Mouse (Mus musculus): ENCODE data around the gene Pitpnm1. TPM values are rescaled to one million over a fixed set of nuclear protein-coding genes. Genes with fewer than 3 reads are reported as not detected.
"Not testable (repeated sequence)": the region's sequence is repeated elsewhere in the genome, so short reads cannot be mapped to it uniquely, and the experiment has no call there.

The Pitpnm1 gene
- polyA plus RNA-seq, 1 experiment from 2014 or later: 80.9 TPM

DNA sequence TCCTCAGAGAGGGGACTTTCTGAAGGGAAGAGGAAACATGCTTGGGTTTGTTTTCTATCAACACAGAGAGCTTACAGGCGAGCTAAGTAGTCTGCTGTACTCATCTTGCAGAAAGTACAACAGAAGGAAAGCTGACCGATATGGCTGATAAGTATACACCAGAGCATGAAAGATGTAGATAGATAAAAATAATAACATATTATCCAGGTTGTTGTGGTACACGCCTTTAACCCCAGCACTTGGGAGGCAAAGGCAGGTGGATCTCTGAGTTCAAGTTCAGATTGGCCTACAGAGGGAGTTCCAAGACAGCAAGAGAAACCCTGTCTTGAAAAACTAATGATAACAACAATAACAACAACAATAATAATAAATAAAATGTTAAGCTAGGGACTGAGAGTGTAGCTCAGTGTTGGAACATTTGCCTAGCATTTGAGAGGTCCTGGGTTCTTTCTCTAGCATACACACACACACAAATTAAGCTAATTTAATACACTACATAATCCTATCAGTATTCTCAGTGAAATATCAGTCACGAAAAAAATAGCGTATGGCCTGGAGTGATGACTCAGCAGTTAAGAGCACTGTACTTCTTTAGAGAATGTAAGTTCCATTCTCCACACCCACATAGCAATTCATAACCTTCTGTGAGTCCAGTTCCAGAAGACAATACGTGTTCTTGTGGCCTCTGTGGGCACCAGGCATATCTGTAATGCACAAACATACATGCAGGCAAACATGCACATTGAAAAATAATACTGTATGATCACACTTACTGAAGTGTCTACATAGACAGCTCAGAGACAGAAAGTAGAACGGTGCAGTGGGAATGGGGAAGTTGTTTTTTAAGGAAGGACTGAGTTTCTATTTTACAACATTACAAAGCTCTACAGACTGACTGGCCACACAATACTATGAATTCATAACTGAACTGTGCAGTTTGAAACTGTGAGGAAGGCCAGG, 22.9 kb downstream of the Pitpnm1 start:
- H3K9ac ChIP-seq (replicated peaks): no peak overlapping the region
- no peak overlapping the region for H3K4me3 ChIP-seq (replicated peaks)
- no peak for ATAC-seq (ENCODE audit: low FRiP score)
- H3K36me3 ChIP-seq: peaks cover 10% of the 10 kb centered on the region
- no peaks in the 10 kb centered on the region for H3K9me3 ChIP-seq (replicated peaks)
- WGBS: 87% methylated on average over 7 of the region's 7 CpGs
- H3K27ac ChIP-seq (replicated peaks): no peak overlapping the region
- no peaks in the 10 kb centered on the region for H3K27me3 ChIP-seq (replicated peaks)
- no peak overlapping the region for H3K4me2 ChIP-seq
- peaks cover 39% of the 10 kb centered on the region for H3K4me1 ChIP-seq

DNA sequence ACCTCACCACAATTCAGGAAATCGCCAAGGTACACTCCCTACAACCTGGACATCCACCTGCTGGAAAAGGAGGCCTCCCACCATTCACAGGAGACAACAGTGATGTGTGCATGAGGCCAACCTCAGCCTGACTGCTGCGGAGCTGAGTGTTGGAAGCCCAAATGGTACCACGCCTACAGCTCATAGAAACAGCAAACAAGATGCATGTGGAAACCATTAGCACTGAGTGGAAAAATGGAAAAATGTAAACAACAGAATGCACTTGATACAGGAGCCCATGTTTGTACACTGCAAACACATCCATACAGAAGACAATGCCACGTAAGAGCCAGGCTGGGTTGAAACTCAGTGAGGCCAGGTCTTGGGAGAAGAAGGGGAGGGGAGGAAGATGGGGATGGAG, 24.6 kb downstream of the Pitpnm1 start:
- Histone ChIP-seq H3K27ac (replicated peaks) (no peak overlapping the region), H3K36me3 (peaks cover 12% of the 10 kb centered on the region), H3K4me3 (replicated peaks) (no peak overlapping the region), H3K27me3 (replicated peaks) (no peaks in the 10 kb centered on the region), H3K4me1 (peaks cover 42% of the 10 kb centered on the region), H3K9ac (replicated peaks) (no peak overlapping the region), H3K4me2 (peak overlapping the region; percentile 70; the same call in 1 of the 2 replicates), H3K9me3 (replicated peaks) (no peaks in the 10 kb centered on the region)
- WGBS: 83% methylated on average over 4 of the region's 4 CpGs
- ATAC-seq (ENCODE audit: low FRiP score): no peak

DNA sequence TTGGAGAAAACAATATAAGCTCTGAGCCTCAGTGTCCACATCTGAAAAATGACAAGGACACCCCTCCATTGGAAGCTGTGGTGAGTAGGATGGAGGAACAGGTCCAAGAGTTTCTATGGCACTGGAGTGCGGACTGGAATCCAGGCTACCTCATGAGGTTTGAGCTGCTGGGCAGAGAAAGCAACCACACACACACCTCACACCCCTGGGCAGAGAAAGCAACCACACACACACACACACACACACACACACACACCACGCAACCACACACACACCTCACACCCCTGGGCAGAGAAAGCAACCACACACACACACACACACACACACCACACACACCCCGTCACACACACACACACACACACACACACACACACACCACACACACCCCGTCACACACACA, 25.5 kb downstream of the Pitpnm1 start:
- Histone ChIP-seq H3K9ac (replicated peaks) (peak overlapping the region; percentile 85), H3K27ac (replicated peaks) (peak overlapping the region; percentile 69), H3K4me2 (peak overlapping the region; percentile 70), H3K36me3 (peaks cover 20% of the 10 kb centered on the region), H3K4me1 (peaks cover 37% of the 10 kb centered on the region), H3K4me3 (replicated peaks) (peak overlapping the region; percentile 87)
- ATAC-seq (ENCODE audit: low FRiP score): peak; percentile 34
- not testable (repeated sequence) for H3K27me3 ChIP-seq (replicated peaks); H3K9me3 ChIP-seq (replicated peaks)
- 6% methylated on average over 4 of the region's 4 CpGs for WGBS

DNA sequence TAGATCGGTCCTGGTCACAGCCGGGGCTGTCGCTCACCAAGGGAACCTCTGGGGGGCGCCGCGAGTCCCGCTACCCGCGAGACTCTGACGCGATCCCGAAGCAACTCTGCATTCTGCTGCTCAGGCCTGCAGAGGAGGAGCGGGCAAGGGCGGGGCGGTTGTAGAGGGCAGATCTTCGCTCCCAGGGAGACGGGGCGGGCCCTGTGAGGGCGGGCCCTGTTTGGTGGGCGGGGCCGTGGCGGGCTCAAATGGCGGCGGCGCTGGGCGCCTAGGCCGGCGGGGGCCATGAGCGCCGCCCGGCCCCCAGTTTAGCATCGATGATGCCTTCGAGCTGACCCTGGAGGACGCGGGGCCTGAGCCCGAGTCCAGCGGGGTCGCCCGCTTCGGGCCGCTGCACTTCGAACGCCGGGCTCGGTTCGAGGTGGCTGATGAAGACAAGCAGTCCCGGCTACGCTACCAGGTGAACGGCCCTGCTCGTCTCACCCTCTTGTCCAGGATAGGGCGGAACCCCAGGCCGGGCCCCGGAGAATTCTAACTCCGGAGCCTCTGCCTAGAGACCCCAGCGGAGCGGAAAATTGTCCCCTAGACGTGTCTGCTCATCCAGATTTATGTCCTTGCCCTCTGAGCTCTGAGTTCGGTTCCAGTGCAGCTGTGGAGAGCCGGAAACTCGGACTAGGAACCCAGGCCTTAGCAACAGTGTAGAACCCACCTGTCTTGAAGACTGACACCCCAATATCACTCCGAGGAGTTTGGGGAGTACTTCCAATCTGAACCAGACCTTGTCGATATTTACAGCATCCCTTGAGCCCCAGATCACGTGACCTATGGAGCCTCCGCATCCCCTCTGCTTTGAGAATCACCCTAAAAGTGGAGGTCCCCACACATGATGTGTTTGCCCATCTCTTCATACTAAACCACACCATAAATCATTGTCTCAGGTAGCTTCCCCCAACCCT, 26.2 kb downstream of the Pitpnm1 start, which contains the start of gene Aip:
Gene Aip, minus strand, starts transcription at position 118 of the 956 bp plus-strand sequence.
- Histone ChIP-seq H3K36me3 (peaks cover 20% of the 10 kb centered on the region), H3K4me3 (replicated peaks) (peak within 1 kb of the TSS; percentile 87), H3K4me1 (peaks cover 31% of the 10 kb centered on the region), H3K9ac (replicated peaks) (peak within 1 kb of the TSS; percentile 85), H3K27ac (replicated peaks) (peak within 1 kb of the TSS; percentile 80), H3K4me2 (peak within 1 kb of the TSS; percentile 70), H3K9me3 (replicated peaks) (no peaks in the 10 kb centered on the region), H3K27me3 (replicated peaks) (no peaks in the 10 kb centered on the region)
- WGBS: under 1% methylated on average over 63 of the region's 64 CpGs
- peak; percentile 91 for ATAC-seq (ENCODE audit: low FRiP score)

- H3K9me3 ChIP-seq (replicated peaks): no peaks in the 10 kb centered on the region
- H3K36me3 ChIP-seq: peaks cover 28% of the 10 kb centered on the region
- ATAC-seq (ENCODE audit: low FRiP score): no peak
- H3K4me3 ChIP-seq (replicated peaks): peak overlapping the region; percentile 87
- H3K4me1 ChIP-seq: peaks cover 27% of the 10 kb centered on the region
- peak overlapping the region; percentile 80 for H3K27ac ChIP-seq (replicated peaks)
- WGBS: 66% methylated on average over 7 of the region's 7 CpGs
- H3K4me2 ChIP-seq: peak overlapping the region; percentile 70
- peak overlapping the region; percentile 85 for H3K9ac ChIP-seq (replicated peaks)
- H3K27me3 ChIP-seq (replicated peaks): no peaks in the 10 kb centered on the region
Measured at GRCm38 (mm10) chr19:4126759-4127495, 27.1 kb downstream of the Pitpnm1 start.

DNA sequence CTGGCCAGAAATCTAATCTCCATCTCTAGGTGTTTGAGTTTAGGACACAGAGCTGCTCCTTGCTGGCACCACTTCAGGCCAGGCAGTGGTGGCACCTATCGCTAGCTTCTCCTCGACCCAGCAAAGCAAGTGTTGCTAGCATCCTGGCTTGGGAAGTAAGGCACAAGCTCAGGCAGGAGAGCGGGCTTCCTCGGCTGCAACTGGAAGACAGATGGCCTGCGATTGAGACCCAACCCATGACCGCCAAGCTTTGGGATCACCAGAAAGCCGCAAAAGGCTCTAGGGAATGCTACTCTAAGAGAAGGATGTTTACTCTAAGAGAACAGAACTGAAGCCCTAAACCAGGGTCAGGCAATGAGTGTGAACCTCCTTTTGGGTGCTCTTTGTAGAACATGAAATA, 29.7 kb downstream of the Pitpnm1 start:
- WGBS: 92% methylated on average over 7 of the region's 7 CpGs

GRCm38 (mm10) chr19:4130106-4130505, 30.3 kb downstream of the Pitpnm1 start:
- no peak overlapping the region for H3K9ac ChIP-seq (replicated peaks)
- peaks cover 42% of the 10 kb centered on the region for H3K36me3 ChIP-seq
- 97% methylated on average over 4 of the region's 4 CpGs for WGBS
- H3K4me2 ChIP-seq: no peak overlapping the region
- no peaks in the 10 kb centered on the region for H3K9me3 ChIP-seq (replicated peaks)
- ATAC-seq (ENCODE audit: low FRiP score): no peak
- H3K4me3 ChIP-seq (replicated peaks): no peak overlapping the region
- H3K27me3 ChIP-seq (replicated peaks): no peaks in the 10 kb centered on the region
- no peak overlapping the region for H3K27ac ChIP-seq (replicated peaks)
- H3K4me1 ChIP-seq: peaks cover 19% of the 10 kb centered on the region

More for the DNA sequence above, 29.7 kb downstream of the Pitpnm1 start:
- Histone ChIP-seq H3K9ac (replicated peaks) (no peak overlapping the region), H3K4me2 (no peak overlapping the region), H3K27me3 (replicated peaks) (no peaks in the 10 kb centered on the region), H3K27ac (replicated peaks) (no peak overlapping the region), H3K4me3 (replicated peaks) (no peak overlapping the region), H3K36me3 (peaks cover 42% of the 10 kb centered on the region), H3K9me3 (replicated peaks) (no peaks in the 10 kb centered on the region), H3K4me1 (peaks cover 26% of the 10 kb centered on the region)
- ATAC-seq (ENCODE audit: low FRiP score): no peak

DNA sequence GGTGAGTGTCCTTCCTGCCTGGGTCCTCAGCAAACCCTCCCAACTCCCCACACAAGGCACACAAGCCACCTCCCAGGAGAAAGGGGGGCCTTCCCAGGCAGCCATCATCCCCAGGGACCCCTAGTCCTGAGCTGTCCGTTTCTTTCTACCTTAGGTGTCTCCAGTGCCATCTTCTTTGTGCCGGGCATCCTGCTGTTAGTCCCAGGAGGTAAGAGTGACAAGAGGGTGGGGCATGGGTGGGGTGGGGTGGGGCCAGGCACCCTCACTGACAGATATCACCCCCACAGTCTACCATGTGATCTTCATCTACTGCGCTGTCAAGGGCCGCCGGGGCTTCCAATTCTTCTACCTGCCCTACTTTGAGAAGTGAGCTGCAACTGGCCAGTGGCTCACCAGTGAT, 31.3 kb downstream of the Pitpnm1 start:
- Histone ChIP-seq H3K36me3 (peaks cover 42% of the 10 kb centered on the region), H3K4me1 (peaks cover 17% of the 10 kb centered on the region), H3K9me3 (replicated peaks) (no peaks in the 10 kb centered on the region), H3K9ac (replicated peaks) (no peak overlapping the region), H3K4me2 (no peak overlapping the region), H3K4me3 (replicated peaks) (no peak overlapping the region), H3K27me3 (replicated peaks) (no peaks in the 10 kb centered on the region), H3K27ac (replicated peaks) (no peak overlapping the region)
- WGBS: 94% methylated on average over 5 of the region's 5 CpGs
- ATAC-seq (ENCODE audit: low FRiP score): no peak

DNA sequence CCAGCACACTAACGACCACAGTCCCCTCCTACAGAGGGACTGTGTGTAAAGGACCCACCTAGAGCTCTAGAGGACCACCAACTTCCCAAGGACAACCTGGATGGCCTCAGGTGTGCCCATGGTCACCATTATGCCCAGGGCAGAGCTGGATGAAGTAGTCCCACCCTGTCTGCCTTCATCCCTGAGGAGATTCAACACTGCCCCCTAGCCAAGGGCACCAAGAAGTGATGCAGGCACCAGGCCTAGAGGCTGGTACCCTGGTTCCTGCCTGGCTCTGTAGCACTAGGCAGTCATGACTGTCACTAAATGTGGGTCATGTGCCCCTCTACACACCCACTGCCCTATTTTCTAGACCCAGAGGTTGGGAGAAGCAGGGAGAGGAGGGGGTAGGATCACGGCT, 32.0 kb downstream of the Pitpnm1 start:
- no peak for ATAC-seq (ENCODE audit: low FRiP score)
- no peak overlapping the region for H3K4me3 ChIP-seq (replicated peaks)
- no peak overlapping the region for H3K27ac ChIP-seq (replicated peaks)
- WGBS: 87% methylated on average over 2 of the region's 2 CpGs
- H3K4me1 ChIP-seq: peaks cover 12% of the 10 kb centered on the region
- H3K9me3 ChIP-seq (replicated peaks): no peaks in the 10 kb centered on the region
- no peak overlapping the region for H3K4me2 ChIP-seq
- peaks cover 42% of the 10 kb centered on the region for H3K36me3 ChIP-seq
- no peaks in the 10 kb centered on the region for H3K27me3 ChIP-seq (replicated peaks)
- no peak overlapping the region for H3K9ac ChIP-seq (replicated peaks)

GRCm38 (mm10) chr19:4134354-4134753, 34.6 kb downstream of the Pitpnm1 start:
- Histone ChIP-seq H3K27me3 (replicated peaks) (no peaks in the 10 kb centered on the region), H3K36me3 (peaks cover 31% of the 10 kb centered on the region), H3K4me1 (peaks cover 4% of the 10 kb centered on the region), H3K4me3 (replicated peaks) (no peak overlapping the region), H3K9ac (replicated peaks) (no peak overlapping the region), H3K27ac (replicated peaks) (no peak overlapping the region), H3K9me3 (replicated peaks) (no peaks in the 10 kb centered on the region), H3K4me2 (no peak overlapping the region)
- 92% methylated on average over 4 of the region's 4 CpGs for WGBS
- ATAC-seq (ENCODE audit: low FRiP score): no peak

Data from neural tube, embryonic 15.5 days (tissue).